Mouse (Mus musculus): ENCODE measurements at regions not wholly inside any gene's neighbourhood (a gene's known extent, or its start where the extent isn't known, plus 50 kb on each side); places are given as distances from the start of the nearest gene placed in this dataset.
A peak's percentile ranks its signal among the peaks of the same experiment; 100 is the strongest.

DNA sequence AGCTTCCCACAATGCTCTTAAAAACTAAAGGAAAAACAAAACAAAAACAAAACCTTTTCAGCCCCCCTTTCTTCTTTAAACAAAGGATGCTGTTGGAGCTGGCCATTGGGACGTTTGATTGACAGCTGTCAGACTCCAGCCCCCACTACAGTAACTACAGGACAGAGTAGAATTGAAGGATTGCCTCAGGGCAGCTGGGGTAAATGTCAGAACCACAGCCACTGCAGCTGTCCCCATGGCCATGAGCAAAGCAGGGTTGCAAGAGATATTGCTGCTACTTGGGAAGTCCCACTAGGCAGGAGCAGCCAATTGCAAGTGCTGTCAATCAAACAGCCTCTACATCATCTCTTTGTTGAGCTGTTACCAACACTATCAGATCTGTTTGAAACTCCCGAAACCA, 911.8 kb downstream of the Fam19a2 start:
- 66% methylated on average over 2 of the region's 2 CpGs for WGBS

DNA sequence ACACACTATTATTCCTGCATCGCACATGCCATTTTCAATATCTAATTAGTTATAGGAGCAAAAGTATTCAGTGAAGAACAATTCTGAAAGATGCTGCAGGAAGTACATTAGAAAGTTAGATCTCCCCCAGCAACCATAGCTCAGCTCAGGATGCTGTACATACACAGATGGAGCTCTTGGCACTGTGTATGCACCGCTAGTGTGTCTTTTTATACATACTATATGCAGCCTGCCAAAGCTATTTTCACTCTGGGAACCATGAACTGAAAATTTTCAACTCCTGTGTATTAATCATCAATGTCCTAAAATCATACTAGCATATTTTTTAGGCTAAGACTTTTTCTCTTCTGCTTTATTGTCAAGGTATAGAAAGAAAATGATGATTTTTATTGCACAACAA, 944.5 kb downstream of the Fam19a2 start:
- Histone ChIP-seq H3K4me2 (no peak overlapping the region), H3K36me3 (no peaks in the 10 kb centered on the region), H3K27ac (no peak overlapping the region), H3K4me3 (no peak overlapping the region), H3K9me3 (replicated peaks) (no peaks in the 10 kb centered on the region), H3K27me3 (no peaks in the 10 kb centered on the region), H3K4me1 (replicated peaks) (no peaks in the 10 kb centered on the region), H3K9ac (no peak overlapping the region)
- ATAC-seq (replicated peaks; ENCODE audit: insufficient number of reproducible peaks, insufficient read depth, low FRiP score, low read depth): no peak
- 87% methylated on average over 2 of the region's 2 CpGs for WGBS

More for the DNA sequence above, 911.8 kb downstream of the Fam19a2 start:
- H3K27ac ChIP-seq: no peak overlapping the region
- no peaks in the 10 kb centered on the region for H3K27me3 ChIP-seq
- H3K9ac ChIP-seq: no peak overlapping the region
- H3K4me2 ChIP-seq: no peak overlapping the region
- no peaks in the 10 kb centered on the region for H3K9me3 ChIP-seq (replicated peaks)
- H3K4me1 ChIP-seq (replicated peaks): no peaks in the 10 kb centered on the region
- no peak overlapping the region for H3K4me3 ChIP-seq
- no peaks in the 10 kb centered on the region for H3K36me3 ChIP-seq
- ATAC-seq (replicated peaks; ENCODE audit: insufficient number of reproducible peaks, insufficient read depth, low FRiP score, low read depth): no peak

DNA sequence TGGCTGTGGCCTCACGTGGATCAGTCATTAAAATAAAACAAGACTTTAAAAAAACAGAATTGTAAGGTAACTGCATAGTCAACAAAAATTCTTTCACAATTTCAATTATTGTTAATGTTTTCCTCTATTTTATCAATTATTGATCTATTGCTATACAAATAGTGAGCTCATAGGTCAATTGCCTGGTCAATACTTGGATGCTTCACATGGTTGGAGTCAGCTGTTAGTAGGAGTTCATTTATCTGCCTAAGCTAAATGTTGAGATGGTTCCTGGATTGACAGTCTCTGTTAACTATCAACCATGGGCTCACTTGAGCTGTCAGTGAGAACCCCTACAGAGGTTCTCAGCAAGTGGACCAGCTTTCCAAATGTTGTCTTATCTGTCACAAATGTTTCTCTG, 955.7 kb downstream of the Fam19a2 start:
- no peaks in the 10 kb centered on the region for H3K27me3 ChIP-seq
- no peak for ATAC-seq (replicated peaks; ENCODE audit: insufficient number of reproducible peaks, insufficient read depth, low FRiP score, low read depth)
- no peak overlapping the region for H3K27ac ChIP-seq
- H3K9me3 ChIP-seq (replicated peaks): no peaks in the 10 kb centered on the region
- H3K9ac ChIP-seq: no peak overlapping the region
- H3K4me1 ChIP-seq (replicated peaks): peaks cover 3% of the 10 kb centered on the region; the same call in 1 of the 2 replicates
- H3K4me3 ChIP-seq: no peak overlapping the region
- no peak overlapping the region for H3K4me2 ChIP-seq
- no peaks in the 10 kb centered on the region for H3K36me3 ChIP-seq
- WGBS: 85% methylated on average over 1 of the region's 1 CpGs

DNA sequence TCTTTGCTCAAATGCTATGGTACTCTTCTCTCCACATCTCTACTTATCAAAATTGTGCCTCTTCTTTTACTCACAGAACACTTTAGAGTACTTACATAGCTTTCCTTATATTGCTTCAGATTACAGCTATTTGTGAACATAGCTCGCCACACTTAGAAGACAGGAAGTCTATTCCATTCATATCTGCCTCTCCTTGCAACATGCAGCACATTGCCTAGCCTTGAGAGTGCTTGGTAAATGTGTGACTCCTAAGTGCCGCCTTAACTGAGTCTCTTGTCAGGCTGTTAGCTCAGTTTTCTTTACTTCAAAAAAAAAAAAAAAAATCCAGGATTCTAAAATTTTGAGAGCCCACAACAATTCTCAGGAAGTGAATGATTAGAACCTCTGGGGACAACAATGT, 958.3 kb downstream of the Fam19a2 start:
- Histone ChIP-seq H3K4me2 (no peak overlapping the region), H3K27ac (no peak overlapping the region), H3K4me3 (no peak overlapping the region), H3K9ac (no peak overlapping the region), H3K27me3 (no peaks in the 10 kb centered on the region), H3K9me3 (replicated peaks) (no peaks in the 10 kb centered on the region), H3K36me3 (no peaks in the 10 kb centered on the region), H3K4me1 (replicated peaks) (peaks cover 3% of the 10 kb centered on the region; the same call in 1 of the 2 replicates)
- no peak for ATAC-seq (replicated peaks; ENCODE audit: insufficient number of reproducible peaks, insufficient read depth, low FRiP score, low read depth)
- 29% methylated on average over 2 of the region's 2 CpGs for WGBS

DNA sequence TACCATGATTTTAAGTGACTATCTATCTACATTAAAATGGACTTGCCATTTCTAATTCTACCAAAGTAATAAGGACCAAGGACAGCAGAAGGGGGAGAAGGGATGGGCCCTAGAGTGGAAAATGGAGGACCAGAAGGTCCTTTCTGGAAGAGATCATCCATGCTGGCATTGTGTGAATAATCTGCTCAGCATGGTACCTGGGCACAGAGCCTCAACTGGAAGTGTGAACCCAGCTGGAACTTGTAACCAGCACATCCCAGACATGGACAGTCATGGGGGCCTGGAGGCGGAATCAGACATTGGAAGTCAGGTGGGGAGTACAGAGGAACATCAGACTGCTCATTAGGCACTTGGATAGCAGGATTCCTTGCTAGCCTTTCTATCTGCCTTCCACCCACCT, 963.3 kb downstream of the Fam19a2 start:
- no peak overlapping the region for H3K4me3 ChIP-seq
- no peak overlapping the region for H3K9ac ChIP-seq
- H3K27me3 ChIP-seq: no peaks in the 10 kb centered on the region
- H3K4me2 ChIP-seq: no peak overlapping the region
- H3K36me3 ChIP-seq: no peaks in the 10 kb centered on the region
- no peaks in the 10 kb centered on the region for H3K9me3 ChIP-seq (replicated peaks)
- WGBS: 94% methylated on average over 1 of the region's 1 CpGs
- no peak overlapping the region for H3K27ac ChIP-seq
- H3K4me1 ChIP-seq (replicated peaks): peaks cover 3% of the 10 kb centered on the region; the same call in 1 of the 2 replicates
- no peak for ATAC-seq (replicated peaks; ENCODE audit: insufficient number of reproducible peaks, insufficient read depth, low FRiP score, low read depth)

DNA sequence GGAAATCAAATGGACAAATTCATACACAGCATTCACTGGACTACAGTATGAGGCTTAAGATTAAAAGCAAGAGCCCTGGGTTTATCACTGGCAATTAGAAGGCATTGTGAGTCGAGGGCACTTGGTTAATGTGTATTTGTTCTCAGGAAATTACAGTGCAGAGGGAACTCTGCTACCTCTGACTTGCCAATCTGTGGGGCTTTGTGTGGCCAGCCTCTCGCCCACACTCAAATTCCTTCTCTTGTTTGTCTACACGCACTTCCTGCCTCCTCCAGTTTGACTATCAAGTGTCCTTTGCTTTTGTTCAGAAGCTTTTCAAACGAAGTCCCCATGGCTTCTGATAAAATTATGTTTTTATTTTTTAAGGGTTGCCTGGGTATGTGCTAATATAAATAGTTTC, 985.6 kb downstream of the Fam19a2 start:
- Histone ChIP-seq H3K27ac (no peak overlapping the region), H3K4me1 (replicated peaks) (no peaks in the 10 kb centered on the region), H3K9ac (no peak overlapping the region), H3K4me2 (no peak overlapping the region), H3K4me3 (no peak overlapping the region), H3K9me3 (replicated peaks) (no peaks in the 10 kb centered on the region), H3K36me3 (no peaks in the 10 kb centered on the region), H3K27me3 (no peaks in the 10 kb centered on the region)
- 23% methylated on average over 4 of the region's 4 CpGs for WGBS
- no peak for ATAC-seq (replicated peaks; ENCODE audit: insufficient number of reproducible peaks, insufficient read depth, low FRiP score, low read depth)

DNA sequence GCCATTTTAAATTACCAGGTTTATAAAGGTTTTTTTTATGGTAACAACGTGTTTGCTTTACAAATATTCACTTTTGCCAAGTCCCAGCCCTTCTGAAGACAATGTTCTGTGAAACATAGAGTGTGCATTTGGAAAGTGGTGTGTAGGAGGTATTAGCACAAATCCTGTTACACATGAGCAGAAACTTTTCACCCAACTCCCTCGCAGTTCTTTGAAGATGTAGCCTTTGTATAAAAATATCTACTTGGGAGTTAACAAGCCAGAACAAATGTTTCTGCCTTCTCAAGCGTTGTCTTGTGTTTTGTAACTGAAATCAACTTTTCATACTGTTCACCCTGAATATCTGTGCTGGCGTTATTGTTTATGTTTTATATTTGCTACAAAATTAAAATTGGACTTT, 986.2 kb downstream of the Fam19a2 start:
- H3K9ac ChIP-seq: no peak overlapping the region
- H3K4me1 ChIP-seq (replicated peaks): no peaks in the 10 kb centered on the region
- no peak overlapping the region for H3K27ac ChIP-seq
- no peak overlapping the region for H3K4me3 ChIP-seq
- no peaks in the 10 kb centered on the region for H3K9me3 ChIP-seq (replicated peaks)
- no peak for ATAC-seq (replicated peaks; ENCODE audit: insufficient number of reproducible peaks, insufficient read depth, low FRiP score, low read depth)
- H3K27me3 ChIP-seq: no peaks in the 10 kb centered on the region
- H3K36me3 ChIP-seq: no peaks in the 10 kb centered on the region
- WGBS: 58% methylated on average over 4 of the region's 4 CpGs
- H3K4me2 ChIP-seq: no peak overlapping the region

DNA sequence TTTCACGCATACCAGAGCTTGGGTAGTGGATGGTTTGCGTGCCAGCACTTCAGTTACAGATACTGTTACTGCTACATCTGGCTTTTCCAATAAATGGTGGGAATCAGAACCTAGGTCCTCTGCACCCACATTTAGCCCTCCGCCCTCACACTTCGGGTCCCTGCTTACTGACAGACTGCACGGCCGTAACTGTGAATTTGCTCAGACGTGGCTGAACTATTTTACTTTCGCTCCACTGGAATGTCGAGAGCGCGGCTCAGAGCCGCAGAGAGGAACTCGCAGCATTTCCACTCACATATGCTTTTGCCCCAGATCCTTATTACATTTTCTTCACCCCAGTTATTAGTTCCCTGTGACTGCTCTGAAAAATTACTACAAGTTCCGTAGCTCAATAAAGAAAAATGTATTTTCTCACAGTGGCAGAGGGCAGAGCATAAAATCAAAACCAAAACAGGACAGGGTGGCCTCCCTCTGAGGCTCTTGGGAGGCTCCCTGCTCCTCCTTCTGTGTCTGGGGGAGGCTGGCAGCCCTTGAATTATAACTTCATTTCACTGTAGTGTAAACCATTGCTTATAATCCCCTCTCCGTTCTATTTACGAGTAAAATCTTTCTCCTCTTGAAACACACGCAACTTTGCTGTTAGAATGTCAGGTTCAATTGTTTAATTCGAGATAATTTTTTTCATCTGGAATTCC, 1024.7 kb downstream of the Fam19a2 start:
- Histone ChIP-seq H3K27ac (0 out of 2 replicates have a peak overlapping the region, but pooled peaks have one; percentile 52), H3K9me3 (replicated peaks) (no peaks in the 10 kb centered on the region), H3K4me3 (peak overlapping the region; percentile 39), H3K27me3 (no peaks in the 10 kb centered on the region), H3K36me3 (no peaks in the 10 kb centered on the region), H3K4me1 (replicated peaks) (no peaks in the 10 kb centered on the region), H3K9ac (no peak overlapping the region), H3K4me2 (peak overlapping the region; percentile 54)
- WGBS: 42% methylated on average over 18 of the region's 18 CpGs
- ATAC-seq (replicated peaks; ENCODE audit: insufficient number of reproducible peaks, insufficient read depth, low FRiP score, low read depth): no peak

DNA sequence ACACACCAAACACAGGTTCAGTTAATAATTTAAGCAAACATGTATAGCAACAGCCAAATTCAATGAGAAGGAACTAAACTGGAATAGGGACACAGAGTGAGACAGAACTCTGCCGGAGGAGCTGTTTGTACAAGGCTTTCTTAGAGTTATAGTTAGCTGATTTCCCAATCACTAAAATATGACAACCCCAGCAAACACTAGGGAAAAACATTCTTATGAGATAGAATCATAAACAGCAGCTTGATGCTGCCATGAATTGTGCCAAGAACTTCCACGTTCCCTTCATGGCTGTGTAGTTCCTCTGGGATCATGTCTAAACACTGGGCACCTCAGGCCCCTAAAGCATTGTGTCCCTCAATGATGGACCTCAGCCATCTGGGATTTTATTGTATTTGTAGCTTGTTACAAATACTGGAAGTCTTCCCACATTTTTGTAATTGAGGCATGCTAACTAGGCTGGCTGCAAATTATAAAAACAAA, 1033.4 kb downstream of the Fam19a2 start:
- WGBS: 73% methylated on average over 2 of the region's 2 CpGs
- Histone ChIP-seq H3K4me1 (replicated peaks) (no peaks in the 10 kb centered on the region), H3K4me3 (no peak overlapping the region), H3K4me2 (no peak overlapping the region), H3K27me3 (no peaks in the 10 kb centered on the region), H3K27ac (no peak overlapping the region), H3K9ac (no peak overlapping the region), H3K36me3 (no peaks in the 10 kb centered on the region), H3K9me3 (replicated peaks) (no peaks in the 10 kb centered on the region)
- ATAC-seq (replicated peaks; ENCODE audit: insufficient number of reproducible peaks, insufficient read depth, low FRiP score, low read depth): no peak

DNA sequence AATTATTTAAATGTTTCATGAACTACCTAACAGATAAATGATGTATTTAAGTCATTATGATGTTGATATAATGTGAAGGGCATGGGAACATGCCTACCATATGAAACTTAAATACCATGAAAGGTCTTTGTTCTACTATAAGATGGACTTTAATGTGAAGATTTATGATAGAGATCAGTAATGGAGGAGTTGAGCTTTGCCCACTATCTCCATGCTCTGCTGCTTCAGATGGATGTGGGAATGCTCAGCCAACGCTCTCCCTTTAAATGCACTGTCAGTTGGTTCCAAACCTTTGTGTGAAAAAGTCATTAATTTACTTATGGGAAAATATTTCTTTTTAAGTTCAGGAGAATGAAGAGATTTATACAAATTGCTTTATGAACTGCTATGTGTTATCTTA, 1040.9 kb downstream of the Fam19a2 start:
- Histone ChIP-seq H3K4me1 (replicated peaks) (no peaks in the 10 kb centered on the region), H3K9me3 (replicated peaks) (no peaks in the 10 kb centered on the region), H3K4me2 (no peak overlapping the region), H3K36me3 (no peaks in the 10 kb centered on the region), H3K9ac (no peak overlapping the region), H3K27ac (no peak overlapping the region), H3K4me3 (no peak overlapping the region), H3K27me3 (no peaks in the 10 kb centered on the region)
- 74% methylated on average over 1 of the region's 1 CpGs for WGBS
- no peak for ATAC-seq (replicated peaks; ENCODE audit: insufficient number of reproducible peaks, insufficient read depth, low FRiP score, low read depth)

DNA sequence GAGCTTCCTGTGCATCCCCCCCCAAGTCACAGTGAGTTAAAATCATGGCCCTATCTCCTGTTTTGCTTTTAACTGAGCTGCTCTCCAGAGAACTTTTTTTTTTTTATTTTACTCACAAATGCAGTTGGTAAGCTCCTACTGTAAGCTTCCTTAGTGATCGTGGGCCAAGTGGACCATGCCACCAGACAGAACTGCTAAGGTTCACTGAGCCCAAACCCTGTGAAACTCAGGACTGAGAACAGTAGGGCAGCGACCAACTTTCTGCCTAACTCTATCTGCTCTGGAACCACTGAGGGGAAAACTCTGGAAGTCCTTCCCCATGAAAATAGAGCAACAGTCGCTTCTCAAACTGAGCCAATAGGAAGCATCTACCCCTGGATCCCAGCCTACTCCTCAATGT, 1041.8 kb downstream of the Fam19a2 start:
- Histone ChIP-seq H3K4me1 (replicated peaks) (no peaks in the 10 kb centered on the region), H3K4me3 (no peak overlapping the region), H3K4me2 (no peak overlapping the region), H3K9me3 (replicated peaks) (no peaks in the 10 kb centered on the region), H3K27me3 (no peaks in the 10 kb centered on the region), H3K27ac (no peak overlapping the region), H3K36me3 (no peaks in the 10 kb centered on the region), H3K9ac (no peak overlapping the region)
- 85% methylated on average over 3 of the region's 3 CpGs for WGBS
- ATAC-seq (replicated peaks; ENCODE audit: insufficient number of reproducible peaks, insufficient read depth, low FRiP score, low read depth): no peak

DNA sequence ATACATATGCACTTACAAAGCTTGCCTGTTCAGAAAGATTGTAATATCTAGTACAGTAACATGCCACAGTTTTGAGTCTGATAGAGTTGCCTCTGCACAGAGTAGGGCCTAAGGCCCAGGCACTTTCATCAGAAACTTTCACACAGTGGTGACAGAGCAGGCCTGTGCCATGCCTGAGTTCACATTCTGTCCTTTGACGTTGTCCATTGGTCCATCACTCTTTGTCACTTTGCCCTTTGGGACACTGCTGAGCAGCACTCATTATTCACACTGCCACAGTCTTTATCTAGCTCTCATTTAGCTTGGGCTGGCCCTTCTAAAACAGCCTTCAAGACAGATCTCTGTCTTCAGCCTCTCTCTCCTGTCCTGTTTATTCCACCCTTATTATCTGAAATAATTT, 1055.0 kb downstream of the Fam19a2 start:
- Histone ChIP-seq H3K4me3 (no peak overlapping the region), H3K4me2 (no peak overlapping the region), H3K9me3 (replicated peaks) (no peaks in the 10 kb centered on the region), H3K27me3 (no peaks in the 10 kb centered on the region), H3K4me1 (replicated peaks) (no peaks in the 10 kb centered on the region), H3K36me3 (no peaks in the 10 kb centered on the region), H3K9ac (no peak overlapping the region), H3K27ac (no peak overlapping the region)
- ATAC-seq (replicated peaks; ENCODE audit: insufficient number of reproducible peaks, insufficient read depth, low FRiP score, low read depth): no peak
- WGBS: 43% methylated on average over 1 of the region's 1 CpGs

Measured in heart, embryonic 15.5 days (tissue).